In the genomic region with DNA sequence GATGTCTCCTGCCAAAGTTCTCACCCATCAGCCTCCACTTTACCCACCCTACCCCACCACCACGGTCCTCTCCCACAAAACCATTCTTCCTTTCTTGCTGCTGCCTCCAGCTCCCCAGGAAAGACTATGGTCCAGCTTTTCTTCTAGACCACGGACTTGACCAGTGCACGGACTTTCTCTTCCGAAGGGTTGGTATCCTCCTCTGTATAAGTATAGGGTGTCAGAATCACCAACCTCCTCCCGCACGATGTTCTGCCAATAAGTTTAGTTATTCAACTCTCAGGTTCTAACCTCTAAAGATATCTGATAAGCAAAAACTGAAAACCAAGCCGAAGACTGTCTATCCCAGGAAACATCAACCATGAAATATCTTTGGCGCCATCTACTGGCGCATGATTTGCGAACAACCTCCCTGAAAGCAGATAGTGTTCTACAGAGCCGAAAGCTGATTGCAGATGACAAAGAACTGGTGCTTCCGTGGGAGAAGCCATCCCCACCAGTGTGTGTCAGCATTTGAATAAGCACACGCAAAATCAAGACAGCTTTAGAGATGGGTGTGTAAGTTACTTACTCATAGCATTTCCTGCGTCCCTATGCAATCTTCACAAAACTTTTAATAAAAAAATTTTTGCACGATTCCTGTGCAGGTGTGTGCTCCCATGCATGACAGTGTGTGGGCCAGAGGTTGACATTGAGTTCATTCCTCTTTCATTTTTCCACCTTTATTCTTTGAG, we compare ENCODE assay signal across 8 mouse cellular contexts.
DNase-seq lines count a peak whose midpoint lies in the region; ATAC-seq and TF ChIP-seq lines count a peak whose summit lies in the region.

No protein-coding gene starts in this region.

- H3K4me2 ChIP-seq in midbrain, postnatal 0 days (ENCODE audit: low read depth, low read length, poor library complexity, severe bottlenecking), result no peak overlapping the region

- whole genome bisulfite sequencing in embryonic facial prominence, embryonic 10.5 days, result 37% methylated on average over 15 of the region's 15 CpGs
- WGBS in limb, embryonic 10.5 days, result 42% methylated on average over 15 of the region's 15 CpGs
- 38% methylated on average over 15 of the region's 15 CpGs for WGBS in midbrain, postnatal 0 days

- no peak overlapping the region for H3K9ac ChIP-seq in midbrain, postnatal 0 days (replicated peaks; ENCODE audit: low read length, poor library complexity, severe bottlenecking)

- H3K9me3 ChIP-seq in embryonic facial prominence, embryonic 10.5 days, result no peaks in the 10 kb centered on the region
- H3K9me3 ChIP-seq in limb, embryonic 10.5 days (replicated peaks), result no peaks in the 10 kb centered on the region
- no peaks in the 10 kb centered on the region for H3K9me3 ChIP-seq in midbrain, postnatal 0 days (ENCODE audit: low read length)

- peaks cover 20% of the 10 kb centered on the region; the same call in 1 of the 2 replicates for H3K4me1 ChIP-seq in embryonic facial prominence, embryonic 10.5 days
- H3K4me1 ChIP-seq in limb, embryonic 10.5 days, result no peaks in the 10 kb centered on the region
- no peaks in the 10 kb centered on the region for H3K4me1 ChIP-seq in midbrain, postnatal 0 days (ENCODE audit: insufficient read depth, low read length)

- H3K27me3 ChIP-seq in embryonic facial prominence, embryonic 10.5 days (replicated peaks; ENCODE audit: low read depth, poor library complexity, severe bottlenecking), result no peaks in the 10 kb centered on the region
- H3K27me3 ChIP-seq in limb, embryonic 10.5 days (ENCODE audit: low read depth, poor library complexity, severe bottlenecking), result no peaks in the 10 kb centered on the region
- no peaks in the 10 kb centered on the region for H3K27me3 ChIP-seq in midbrain, postnatal 0 days (ENCODE audit: insufficient read depth, low read length)

- no peak overlapping the region for H3K4me3 ChIP-seq in embryonic facial prominence, embryonic 10.5 days
- no peak overlapping the region for H3K4me3 ChIP-seq in limb, embryonic 10.5 days
- no peak overlapping the region for H3K4me3 ChIP-seq in midbrain, postnatal 0 days (ENCODE audit: low read depth, low read length)

- 0 out of 2 replicates have a peak overlapping the region, but pooled peaks have one; percentile 24 for H3K27ac ChIP-seq in embryonic facial prominence, embryonic 10.5 days (replicated peaks)
- no peak overlapping the region for H3K27ac ChIP-seq in limb, embryonic 10.5 days
- H3K27ac ChIP-seq in midbrain, postnatal 0 days (ENCODE audit: low read depth, low read length), result no peak overlapping the region

- peak; percentile 94 for TF ChIP-seq CTCF in midbrain, postnatal 0 days (IDR thresholded peaks at IDR 0.05)

- peak; percentile 94 for DNase-seq in 3T3-L1 (ENCODE audit: low read depth, low spot score)
- peak; percentile 89 for DNase-seq in adrenal gland, postnatal 10 days
- peak; percentile 83 for DNase-seq in embryonic facial prominence, embryonic 10.5 days (ENCODE audit: low spot score)
- DNase-seq in heart, adult 8-10 months (ENCODE audit: low spot score), result peak; percentile 87
- peak; percentile 73 to 87 for DNase-seq in kidney, adult 8-10 months
- peak; percentile 82 for DNase-seq in limb, embryonic 10.5 days (ENCODE audit: low spot score)
- peak; percentile 94 for DNase-seq in midbrain, postnatal 0 days (ENCODE audit: low spot score)
- peak; percentile 49 to 64 for DNase-seq in spleen, postnatal 36 days (ENCODE audit: low spot score in 2 of 2)

- no peaks in the 10 kb centered on the region for H3K36me3 ChIP-seq in embryonic facial prominence, embryonic 10.5 days (replicated peaks)
- H3K36me3 ChIP-seq in limb, embryonic 10.5 days, result no peaks in the 10 kb centered on the region
- no peaks in the 10 kb centered on the region for H3K36me3 ChIP-seq in midbrain, postnatal 0 days (ENCODE audit: insufficient read depth, low read length)

- peak; percentile 62 for ATAC-seq in midbrain, postnatal 0 days (ENCODE audit: low FRiP score)
